Mouse (Mus musculus) bone marrow macrophage, adult 2 months (primary cell): Measurements from ENCODE around the gene Stap1. TPM values are rescaled to one million over a fixed set of nuclear protein-coding genes. Genes with fewer than 3 reads are reported as not detected.

Experiments used
- H3K27ac ChIP-seq: 2 replicates; pipeline ENCODE4 v1.5.1; 2012; ENCODE audit warnings: low read depth, low read length; ENCODE audit not compliant: insufficient read depth
- H3K4me1 ChIP-seq: 2 replicates; pipeline ENCODE4 v1.6.1; 2012; ENCODE audit warnings: low read length; ENCODE audit not compliant: control insufficient read depth, insufficient read depth
- H3K4me3 ChIP-seq: 2 replicates; pipeline ENCODE4 v1.5.1; 2012; ENCODE audit warnings: mild to moderate bottlenecking, low read length, moderate library complexity; ENCODE audit not compliant: insufficient read depth
- CTCF ChIP-seq: IDR thresholded peaks from 2 replicates; pipeline ENCODE4 v1.5.1; 2012; ENCODE audit warnings: low read depth, mild to moderate bottlenecking, low read length, moderate library complexity
- POLR2A ChIP-seq: IDR thresholded peaks from 2 replicates; pipeline ENCODE4 v1.6.1; 2012; ENCODE audit warnings: mild to moderate bottlenecking, low read depth, low read length, borderline replicate concordance
- polyA plus RNA-seq: library from polyadenylated mRNA; stranded (reverse); fragments of >200 nt; gene quantifications from 2 replicates; pipeline ENCODE4 v1.2.4, GENCODE M21; 2012; ENCODE audit not compliant: missing spikeins, insufficient read depth, insufficient read length

Gene Stap1
- polyA plus RNA-seq, 1 experiment: 208 TPM

- Histone ChIP-seq H3K4me3 (no peak overlapping the region), H3K27ac (peak overlapping the region; percentile 59), H3K4me1 (peaks cover 41% of the 10 kb centered on the region)
- no peak for TF ChIP-seq POLR2A
- no peak for TF ChIP-seq CTCF
These were observed 7.3 kb downstream of the Stap1 start for GRCm38 (mm10) chr5:86078720-86079334.

GRCm38 (mm10) chr5:86083987-86084386 is 12.4 kb downstream of the Stap1 start:
- H3K4me3 ChIP-seq: no peak overlapping the region
- H3K27ac ChIP-seq: no peak overlapping the region
- peaks cover 50% of the 10 kb centered on the region for H3K4me1 ChIP-seq
- TF ChIP-seq CTCF (no peak), POLR2A (no peak)

DNA sequence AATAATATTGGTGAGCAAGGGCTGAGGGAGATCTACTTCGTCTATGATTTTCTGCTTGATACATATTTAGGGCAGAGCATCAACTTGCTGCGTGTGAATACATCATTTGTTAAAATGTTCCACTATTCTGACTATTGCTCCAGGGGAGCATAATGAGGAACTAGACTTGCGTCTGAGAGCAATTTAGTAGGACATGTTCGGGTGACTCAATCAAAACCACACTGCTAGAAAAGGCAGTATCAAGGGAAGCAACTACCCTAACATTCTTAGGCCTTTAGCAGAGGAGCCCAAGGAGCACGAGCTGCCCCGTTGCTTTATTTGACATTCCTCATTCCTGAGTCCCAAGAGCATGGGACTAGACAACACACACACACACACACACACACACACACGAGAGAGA is 13.4 kb downstream of the Stap1 start:
- TF ChIP-seq CTCF: no peak
- no peak for TF ChIP-seq POLR2A
- Histone ChIP-seq H3K27ac (peak overlapping the region; percentile 50), H3K4me1 (peaks cover 42% of the 10 kb centered on the region), H3K4me3 (no peak overlapping the region)

DNA sequence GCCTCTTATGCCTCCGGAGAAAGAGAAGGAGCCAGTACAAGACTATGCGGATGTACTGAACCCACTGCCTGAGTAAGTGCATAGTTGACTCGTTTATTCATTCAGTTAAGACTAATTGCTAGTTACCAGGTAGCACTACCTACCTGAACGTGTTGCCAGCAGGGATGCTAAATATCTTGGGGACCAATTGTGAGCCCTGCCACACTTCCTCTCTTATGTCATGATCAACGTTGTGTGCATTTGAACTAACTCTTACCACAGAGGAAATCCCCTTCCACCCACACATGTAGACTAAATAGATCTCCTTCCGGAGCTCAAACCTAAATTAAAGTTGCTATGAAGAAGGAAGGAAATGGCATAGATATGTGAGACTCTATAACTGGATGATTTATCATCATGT is 15.2 kb downstream of the Stap1 start:
- peak overlapping the region; percentile 20 for H3K27ac ChIP-seq
- H3K4me1 ChIP-seq: peaks cover 35% of the 10 kb centered on the region
- no peak overlapping the region for H3K4me3 ChIP-seq
- TF ChIP-seq POLR2A (no peak), CTCF (no peak)

DNA sequence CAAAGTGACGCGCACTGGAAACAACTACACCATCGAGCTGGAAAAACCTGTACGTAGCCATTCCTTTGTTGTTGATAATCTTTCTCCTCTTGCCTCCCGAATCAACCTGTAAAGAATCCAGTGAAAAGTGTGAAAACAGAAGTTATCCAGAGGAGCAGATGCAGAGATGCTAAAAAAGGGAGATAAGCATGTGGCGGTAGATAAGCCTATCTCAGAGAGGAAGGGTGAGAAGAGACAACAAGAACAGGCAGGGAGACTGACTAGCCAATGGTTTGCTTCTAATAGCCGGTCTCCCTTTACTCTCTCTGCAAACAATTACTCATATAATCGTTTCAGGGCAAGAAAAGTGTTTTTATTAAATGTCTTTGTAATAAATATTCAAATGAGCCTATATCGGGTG is 23.2 kb downstream of the Stap1 start:
- TF ChIP-seq CTCF: no peak
- no peak overlapping the region for H3K4me3 ChIP-seq
- H3K27ac ChIP-seq: no peak overlapping the region
- peaks cover 10% of the 10 kb centered on the region for H3K4me1 ChIP-seq

DNA sequence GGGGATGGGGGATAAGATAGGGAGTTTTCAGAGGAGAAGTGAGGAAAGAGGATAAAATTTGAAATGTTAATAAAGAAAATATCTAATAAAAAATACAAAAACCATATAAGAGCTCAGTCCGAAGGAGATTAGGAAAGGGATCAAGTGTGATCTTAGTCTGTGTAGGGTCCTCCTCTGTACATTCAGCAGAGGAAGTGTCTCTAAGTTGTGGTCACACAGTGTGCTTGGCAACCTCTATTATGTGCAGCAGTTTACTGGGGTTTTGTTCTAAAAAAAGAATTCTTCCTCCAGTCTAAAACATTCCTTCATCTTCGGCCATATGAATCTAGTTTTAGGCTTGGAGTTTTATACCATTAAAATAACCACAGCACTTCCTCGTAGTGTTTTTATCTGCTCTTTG is 27.4 kb downstream of the Stap1 start:
- TF ChIP-seq CTCF (no peak), POLR2A (no peak)
- Histone ChIP-seq H3K27ac (peak overlapping the region; percentile 69), H3K4me1 (peaks cover 18% of the 10 kb centered on the region), H3K4me3 (no peak overlapping the region)

DNA sequence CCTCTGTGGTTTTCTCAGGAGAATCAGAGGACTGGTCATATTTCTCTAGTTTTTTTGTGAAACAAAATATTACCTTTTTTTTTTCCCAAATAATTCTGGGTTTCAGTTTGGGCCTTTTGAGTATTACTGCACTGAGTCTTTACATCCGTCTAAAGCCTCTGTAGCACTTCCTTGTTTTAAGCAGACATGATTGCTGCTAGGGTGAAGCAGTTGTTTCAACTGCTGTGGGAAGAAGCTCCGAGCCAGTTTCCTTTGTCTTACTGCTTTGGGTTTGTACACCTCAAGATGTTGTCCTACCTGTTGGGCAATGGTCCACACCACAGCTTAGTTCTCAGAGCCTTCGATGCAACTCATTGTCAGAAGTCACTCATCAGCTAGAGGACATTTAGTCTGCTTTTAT is 29.1 kb downstream of the Stap1 start:
- Histone ChIP-seq H3K4me1 (peaks cover 18% of the 10 kb centered on the region), H3K4me3 (0 out of 2 replicates have a peak overlapping the region, but pooled peaks have one; percentile 2), H3K27ac (peak overlapping the region; percentile 85)
- TF ChIP-seq CTCF: no peak
- TF ChIP-seq POLR2A: no peak

GRCm38 (mm10) chr5:86102176-86102575 is 30.6 kb downstream of the Stap1 start:
- no peak overlapping the region for H3K4me3 ChIP-seq
- no peak overlapping the region for H3K27ac ChIP-seq
- TF ChIP-seq POLR2A (no peak), CTCF (no peak)
- peaks cover 18% of the 10 kb centered on the region for H3K4me1 ChIP-seq

DNA sequence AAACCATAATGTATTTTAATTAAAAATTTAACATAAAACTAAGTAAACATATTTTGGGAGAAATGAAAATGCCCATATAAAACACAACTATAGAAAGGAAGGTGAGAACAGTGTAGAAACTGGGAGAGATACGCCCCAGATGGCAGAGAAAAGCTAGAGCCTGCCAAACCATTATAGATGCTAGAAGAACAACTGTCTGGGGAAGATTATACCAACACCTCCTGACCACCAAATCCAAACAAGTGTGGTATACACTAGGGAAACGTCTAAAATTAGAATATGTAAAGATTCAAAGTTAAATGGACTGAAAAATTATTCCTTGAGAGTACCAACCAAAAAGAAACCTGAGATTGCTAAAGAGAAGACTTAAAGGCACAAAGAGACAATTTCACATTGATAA is 35.1 kb downstream of the Stap1 start:
- Histone ChIP-seq H3K27ac (no peak overlapping the region), H3K4me1 (no peaks in the 10 kb centered on the region), H3K4me3 (no peak overlapping the region)
- no peak for TF ChIP-seq CTCF
- no peak for TF ChIP-seq POLR2A

DNA sequence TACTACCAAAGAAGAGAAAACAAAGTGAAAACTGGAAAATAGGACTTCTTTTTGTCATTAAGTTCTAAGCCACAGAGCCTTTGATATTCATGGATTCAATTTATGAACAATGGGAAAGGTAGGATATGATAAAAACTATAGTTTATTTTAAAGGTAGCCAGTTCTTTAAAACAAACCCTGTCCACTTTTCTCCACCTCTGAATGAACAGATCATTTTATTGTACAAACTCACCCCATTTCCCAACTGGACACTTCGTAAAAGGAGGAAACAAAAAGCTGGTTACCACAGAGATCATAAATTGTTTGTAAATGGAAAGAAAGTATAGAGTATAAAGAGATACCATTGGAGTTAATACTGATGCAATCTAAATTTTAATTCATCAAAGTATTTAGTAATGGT is 39.5 kb downstream of the Stap1 start:
- peaks cover 2% of the 10 kb centered on the region; the same call in 1 of the 2 replicates for H3K4me1 ChIP-seq
- TF ChIP-seq POLR2A (no peak), CTCF (no peak)

GRCm38 (mm10) chr5:86113037-86113436 is 41.5 kb downstream of the Stap1 start:
- H3K4me1 ChIP-seq: peaks cover 2% of the 10 kb centered on the region; the same call in 1 of the 2 replicates
- no peak overlapping the region for H3K27ac ChIP-seq
- TF ChIP-seq POLR2A (no peak), CTCF (no peak)
- H3K4me3 ChIP-seq: no peak overlapping the region

More for the DNA sequence above, 39.5 kb downstream of the Stap1 start:
- Histone ChIP-seq H3K4me3 (no peak overlapping the region), H3K27ac (no peak overlapping the region)
